Mouse (Mus musculus) midbrain, postnatal 0 days (tissue): ENCODE results near the gene Npas3. TPM values are rescaled to one million over a fixed set of nuclear protein-coding genes. Genes with fewer than 3 reads are reported as not detected.

ENCODE experiments used
- ATAC-seq: fragments of 200-750 bp; cut with Nextera tagmentation; 2 replicates; pipeline ENCODE4 v1.8.0; 2017; ENCODE audit warnings: moderate number of reproducible peaks, mild to moderate bottlenecking, moderate TSS enrichment, moderate library complexity; ENCODE audit not compliant: low FRiP score
- DNase-seq: peaks from one replicate; pipeline ENCODE4 v3.0.0-alpha.2; 2015; ENCODE audit warnings: low spot score
- H3K27ac ChIP-seq: fragments of 300-500 bp; sonication (generic); 2 replicates; pipeline ENCODE4 v1.5.1; 2014; ENCODE audit warnings: low read depth, mild to moderate bottlenecking, low read length, mixed read lengths
- H3K27me3 ChIP-seq: fragments of 300-500 bp; sonication (generic); 2 replicates; pipeline ENCODE4 v1.6.1; 2014; ENCODE audit warnings: low read length, control low read depth, mixed read lengths; ENCODE audit not compliant: insufficient read depth
- H3K36me3 ChIP-seq: fragments of 300-500 bp; sonication (generic); 2 replicates; pipeline ENCODE4 v1.6.1; 2014; ENCODE audit warnings: low read length, control low read depth, mixed read lengths; ENCODE audit not compliant: insufficient read depth
- H3K4me1 ChIP-seq: fragments of 300-500 bp; sonication (generic); 2 replicates; pipeline ENCODE4 v1.6.1; 2014; ENCODE audit warnings: mild to moderate bottlenecking, control low read depth, antibody characterized with exemption, low read length, mixed read lengths; ENCODE audit not compliant: insufficient read depth
- H3K4me2 ChIP-seq: fragments of 300-500 bp; sonication (generic); 2 replicates; pipeline ENCODE4 v1.6.1; 2014; ENCODE audit warnings: low read depth, mild to moderate bottlenecking, low read length, mixed read lengths; ENCODE audit not compliant: poor library complexity, severe bottlenecking
- H3K4me3 ChIP-seq: fragments of 300-500 bp; sonication (generic); 2 replicates; pipeline ENCODE4 v1.5.1; 2014; ENCODE audit warnings: low read depth, mild to moderate bottlenecking, low read length, moderate library complexity
- H3K9ac ChIP-seq: fragments of 300-500 bp; sonication (generic); replicated peaks from 2 replicates; pipeline ENCODE4 v1.6.1; 2014; ENCODE audit warnings: mild to moderate bottlenecking, low read length, moderate library complexity, mixed read lengths; ENCODE audit not compliant: poor library complexity, severe bottlenecking
- H3K9me3 ChIP-seq: fragments of 300-500 bp; sonication (generic); 2 replicates; pipeline ENCODE4 v1.6.1; 2016; ENCODE audit warnings: low read length, control low read depth
- CTCF ChIP-seq: IDR thresholded peaks from 2 replicates; pipeline ENCODE4 v1.5.1; 2016; ENCODE audit warnings: antibody characterized with exemption, mild to moderate bottlenecking
- WGBS: fragments of 180-500 bp; shearing (Covaris S2); extraction: QIAGEN DNeasy Blood & Tissue Kit; methylation state at CpG from one replicate; pipeline ENCODE4 v1.1.7; 2014; 5-methylcytosine and 5-hydroxymethylcytosine counted together
- polyA plus RNA-seq: library from polyadenylated mRNA; unstranded; fragments of >200 nt; fragmentation: Nextera tagmentation; extraction: Ambion mirVana; gene quantifications from 2 replicates; pipeline ENCODE4 v1.2.1, GENCODE M21; 2015
- total RNA-seq: library from RNA; depleted of rRNA; stranded (reverse); fragments of >200 nt; gene quantifications from 2 replicates; pipeline ENCODE4 v1.2.3, GENCODE M21; 2014

Gene Npas3
- total and polyA plus RNA-seq, 2 experiments from 2014 or later = 34.2 to 53.8 TPM

GRCm38 (mm10) chr12:53882863-53883262 lies 634.4 kb downstream of the Npas3 start:
- Histone ChIP-seq H3K4me1 (no peaks in the 10 kb centered on the region), H3K4me2 (no peak overlapping the region), H3K9me3 (no peaks in the 10 kb centered on the region), H3K4me3 (no peak overlapping the region), H3K9ac (no peak overlapping the region), H3K36me3 (no peaks in the 10 kb centered on the region), H3K27ac (no peak overlapping the region), H3K27me3 (no peaks in the 10 kb centered on the region)
- ATAC-seq (no peak), DNase-seq (no peak)
- TF ChIP-seq CTCF = no peak
- WGBS = 85% methylated on average over 8 of the region's 8 CpGs

GRCm38 (mm10) chr12:53888624-53889023 lies 640.1 kb downstream of the Npas3 start:
- no peak for DNase-seq
- no peaks in the 10 kb centered on the region for H3K36me3 ChIP-seq
- no peak for ATAC-seq
- no peaks in the 10 kb centered on the region for H3K9me3 ChIP-seq
- no peak for TF ChIP-seq CTCF
- H3K4me2 ChIP-seq = no peak overlapping the region
- H3K27ac ChIP-seq = no peak overlapping the region
- H3K4me1 ChIP-seq = no peaks in the 10 kb centered on the region
- no peak overlapping the region for H3K9ac ChIP-seq
- WGBS = 54% methylated on average over 4 of the region's 4 CpGs
- H3K27me3 ChIP-seq = no peaks in the 10 kb centered on the region
- no peak overlapping the region for H3K4me3 ChIP-seq

- no peaks in the 10 kb centered on the region for H3K4me1 ChIP-seq
- 94% methylated on average over 5 of the region's 5 CpGs for WGBS
- no peaks in the 10 kb centered on the region for H3K27me3 ChIP-seq
- no peaks in the 10 kb centered on the region for H3K9me3 ChIP-seq
- H3K4me3 ChIP-seq = no peak overlapping the region
- H3K4me2 ChIP-seq = no peak overlapping the region
- no peaks in the 10 kb centered on the region for H3K36me3 ChIP-seq
- H3K27ac ChIP-seq = no peak overlapping the region
- no peak for TF ChIP-seq CTCF
- no peak overlapping the region for H3K9ac ChIP-seq
- no peak for ATAC-seq
- DNase-seq = no peak
Observed at GRCm38 (mm10) chr12:53895909-53896308, 647.4 kb downstream of the Npas3 start.

GRCm38 (mm10) chr12:53908761-53909160 lies 660.3 kb downstream of the Npas3 start:
- 75% methylated on average over 8 of the region's 8 CpGs for WGBS
- Histone ChIP-seq H3K9ac (no peak overlapping the region), H3K4me3 (no peak overlapping the region), H3K9me3 (no peaks in the 10 kb centered on the region), H3K4me1 (no peaks in the 10 kb centered on the region), H3K36me3 (no peaks in the 10 kb centered on the region), H3K27ac (no peak overlapping the region), H3K4me2 (no peak overlapping the region), H3K27me3 (no peaks in the 10 kb centered on the region)
- DNase-seq (no peak), ATAC-seq (no peak)
- TF ChIP-seq CTCF = no peak

- no peak for TF ChIP-seq CTCF
- Histone ChIP-seq H3K27ac (no peak overlapping the region), H3K9me3 (no peaks in the 10 kb centered on the region), H3K4me1 (no peaks in the 10 kb centered on the region), H3K9ac (no peak overlapping the region), H3K4me3 (no peak overlapping the region), H3K27me3 (no peaks in the 10 kb centered on the region), H3K36me3 (no peaks in the 10 kb centered on the region), H3K4me2 (no peak overlapping the region)
- no peak for ATAC-seq
- 94% methylated on average over 2 of the region's 2 CpGs for WGBS
- no peak for DNase-seq
Observed at GRCm38 (mm10) chr12:53910192-53910591, 661.7 kb downstream of the Npas3 start.

GRCm38 (mm10) chr12:53922153-53922552 lies 673.7 kb downstream of the Npas3 start:
- WGBS = 84% methylated on average over 7 of the region's 7 CpGs
- no peak for DNase-seq

More at GRCm38 (mm10) chr12:53922153-53922552, 673.7 kb downstream of the Npas3 start:
- no peak overlapping the region for H3K27ac ChIP-seq
- no peak for ATAC-seq
- H3K9ac ChIP-seq = no peak overlapping the region
- H3K4me2 ChIP-seq = no peak overlapping the region
- H3K27me3 ChIP-seq = no peaks in the 10 kb centered on the region
- no peaks in the 10 kb centered on the region for H3K9me3 ChIP-seq
- H3K4me1 ChIP-seq = peaks cover 3% of the 10 kb centered on the region; the same call in 1 of the 2 replicates
- no peaks in the 10 kb centered on the region for H3K36me3 ChIP-seq
- no peak overlapping the region for H3K4me3 ChIP-seq
- no peak for TF ChIP-seq CTCF
